Mouse (Mus musculus): ENCODE measurements around the gene Elp4.

DNA sequence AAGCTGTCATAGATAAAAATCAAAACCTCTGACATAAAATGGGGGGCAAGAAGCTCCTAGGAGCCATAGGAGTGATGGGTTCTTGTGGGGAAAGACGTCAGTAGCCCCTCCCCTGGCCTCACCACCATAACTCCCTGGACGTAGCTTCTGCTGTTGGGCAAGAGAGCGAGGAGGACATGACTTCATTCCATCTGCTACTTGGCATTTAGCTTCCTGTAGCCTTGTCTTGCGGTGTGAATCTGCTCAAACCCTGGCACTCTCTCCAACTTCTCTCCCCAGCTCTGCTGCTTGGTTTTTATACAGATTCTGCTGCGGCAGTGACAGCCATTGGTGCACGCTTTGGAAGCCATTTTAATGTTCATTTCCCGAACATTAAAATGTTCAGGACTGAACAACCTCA lies 157.5 kb downstream of the Elp4 start:
- TF ChIP-seq POLR2A (IDR thresholded peaks at IDR 0.05; ENCODE audit: control insufficient read depth, extremely low read depth, insufficient read depth, low read length, poor library complexity), result no peak
- TF ChIP-seq CTCF (IDR thresholded peaks at IDR 0.05; ENCODE audit: borderline replicate concordance, control insufficient read depth, extremely low read depth, insufficient read depth, low read length, poor library complexity), result no peak
